Mouse (Mus musculus) NIH3T3 (cell line): Measurements from ENCODE around the gene Tsr2.

Source experiments
- DNase-seq: peaks from one replicate; pipeline ENCODE4 v3.0.0-alpha.2; 2012; ENCODE audit warnings: low read depth

The Tsr2 gene

GRCm38 (mm10) chrX:151096171-151097058, at the start of gene Tsr2:
Gene Tsr2 (minus strand): TSS chrX:151096543.
- DNase-seq: peak; percentile 83

GRCm38 (mm10) chrX:151132785-151133184, 36.4 kb upstream of the Tsr2 start:
- DNase-seq: peak; percentile 30

- peak; percentile 1 for DNase-seq
Observed at GRCm38 (mm10) chrX:151130493-151130892, 34.1 kb upstream of the Tsr2 start.

GRCm38 (mm10) chrX:151123933-151124332, 27.6 kb upstream of the Tsr2 start:
- no peak for DNase-seq

GRCm38 (mm10) chrX:151117432-151117831, 21.1 kb upstream of the Tsr2 start:
- peak; percentile 56 for DNase-seq

- peak; percentile 65 for DNase-seq
Observed at GRCm38 (mm10) chrX:151116795-151117194, 20.5 kb upstream of the Tsr2 start.

- no peak for DNase-seq
Observed at GRCm38 (mm10) chrX:151107301-151108067, 11.1 kb upstream of the Tsr2 start.

GRCm38 (mm10) chrX:151087418-151087817, 8.9 kb downstream of the Tsr2 start:
- no peak for DNase-seq

GRCm38 (mm10) chrX:151085599-151085998, 10.7 kb downstream of the Tsr2 start:
- DNase-seq: no peak

- no peak for DNase-seq
Observed at GRCm38 (mm10) chrX:151076941-151077485, 19.3 kb downstream of the Tsr2 start.

- peak; percentile 6 for DNase-seq
Observed at GRCm38 (mm10) chrX:151076007-151076406, 20.3 kb downstream of the Tsr2 start.

GRCm38 (mm10) chrX:151067876-151068275, 28.5 kb downstream of the Tsr2 start:
- DNase-seq: no peak

GRCm38 (mm10) chrX:151066071-151066666, 30.2 kb downstream of the Tsr2 start:
- DNase-seq: no peak

GRCm38 (mm10) chrX:151061615-151062299, 34.6 kb downstream of the Tsr2 start:
- DNase-seq: no peak

- no peak for DNase-seq
Observed at GRCm38 (mm10) chrX:151059346-151059745, 37.0 kb downstream of the Tsr2 start.

GRCm38 (mm10) chrX:151055559-151055958, 40.8 kb downstream of the Tsr2 start:
- DNase-seq: no peak

- DNase-seq: peak; percentile 7
Observed at GRCm38 (mm10) chrX:151054489-151054888, 41.9 kb downstream of the Tsr2 start.

- DNase-seq: peak; percentile 84
Observed at GRCm38 (mm10) chrX:151050337-151050736, 46.0 kb downstream of the Tsr2 start.

GRCm38 (mm10) chrX:151049661-151050215, 46.6 kb downstream of the Tsr2 start:
- DNase-seq: no peak

- DNase-seq: peak; percentile 54
Observed at GRCm38 (mm10) chrX:151047431-151048058, 48.8 kb downstream of the Tsr2 start.
